Mouse (Mus musculus) forebrain, embryonic 16.5 days (tissue): ENCODE results near the gene Rgl3. TPM values are rescaled to one million over a fixed set of nuclear protein-coding genes. Genes with fewer than 3 reads are reported as not detected.
A peak's percentile ranks its signal among the peaks of the same experiment; 100 is the strongest.

Source experiments
- ATAC-seq: fragments of 200-750 bp; cut with Nextera tagmentation; 2 replicates; pipeline ENCODE4 v1.8.0; 2017; ENCODE audit warnings: mild to moderate bottlenecking, moderate library complexity
- H3K27ac ChIP-seq: fragments of 300-500 bp; sonication (generic); 2 replicates; pipeline ENCODE4 v1.5.1; 2014; ENCODE audit warnings: low read length, control low read depth
- H3K27me3 ChIP-seq: fragments of 300-500 bp; sonication (generic); replicated peaks from 2 replicates; pipeline ENCODE4 v1.6.1; 2014; ENCODE audit warnings: low read length; ENCODE audit not compliant: control insufficient read depth, insufficient read depth
- H3K36me3 ChIP-seq: fragments of 300-500 bp; sonication (generic); 2 replicates; pipeline ENCODE4 v1.6.1; 2014; ENCODE audit not compliant: control insufficient read depth, insufficient read depth
- H3K4me1 ChIP-seq: fragments of 300-500 bp; sonication (generic); replicated peaks from 2 replicates; pipeline ENCODE4 v1.6.1; 2014; ENCODE audit warnings: low read length; ENCODE audit not compliant: control insufficient read depth, insufficient read depth
- H3K4me2 ChIP-seq: fragments of 300-500 bp; sonication (generic); 2 replicates; pipeline ENCODE4 v1.6.1; 2014; ENCODE audit warnings: mild to moderate bottlenecking, low read length, control low read depth
- H3K4me3 ChIP-seq: fragments of 300-500 bp; sonication (generic); replicated peaks from 2 replicates; pipeline ENCODE4 v1.5.1; 2014; ENCODE audit warnings: mild to moderate bottlenecking, low read length, control low read depth
- H3K9ac ChIP-seq: fragments of 300-500 bp; sonication (generic); replicated peaks from 2 replicates; pipeline ENCODE4 v1.6.1; 2014; ENCODE audit warnings: low read depth, low read length, control low read depth
- H3K9me3 ChIP-seq: fragments of 300-500 bp; sonication (generic); 2 replicates; pipeline ENCODE4 v1.6.1; 2016; ENCODE audit warnings: low read length; ENCODE audit not compliant: control insufficient read depth
- WGBS: fragments of 180-500 bp; shearing (Covaris S2); extraction: QIAGEN DNeasy Blood & Tissue Kit; methylation state at CpG from one replicate; pipeline ENCODE4 v1.1.7; 2014; 5-methylcytosine and 5-hydroxymethylcytosine counted together
- polyA plus RNA-seq: library from polyadenylated mRNA; unstranded; fragments of >200 nt; fragmentation: Nextera tagmentation; extraction: Ambion mirVana; gene quantifications from 2 replicates; pipeline ENCODE4 v1.2.1, GENCODE M21; 2015

Gene Rgl3
- polyA plus RNA-seq, 1 experiment from 2014 or later: 1.5 TPM

- no peaks in the 10 kb centered on the region for H3K9me3 ChIP-seq
- peaks cover 2% of the 10 kb centered on the region; the same call in 1 of the 2 replicates for H3K4me1 ChIP-seq
- no peak overlapping the region for H3K4me2 ChIP-seq
- H3K9ac ChIP-seq: no peak overlapping the region
- peaks cover 46% of the 10 kb centered on the region for H3K36me3 ChIP-seq
- 91% methylated on average over 5 of the region's 5 CpGs for WGBS
- peak; percentile 13; the same call in 1 of the 2 replicates for ATAC-seq
- no peak overlapping the region for H3K4me3 ChIP-seq
- H3K27me3 ChIP-seq: no peaks in the 10 kb centered on the region
- H3K27ac ChIP-seq: no peak overlapping the region
Observed at GRCm38 (mm10) chr9:22011055-22011454, 21.8 kb upstream of the Rgl3 start.

DNA sequence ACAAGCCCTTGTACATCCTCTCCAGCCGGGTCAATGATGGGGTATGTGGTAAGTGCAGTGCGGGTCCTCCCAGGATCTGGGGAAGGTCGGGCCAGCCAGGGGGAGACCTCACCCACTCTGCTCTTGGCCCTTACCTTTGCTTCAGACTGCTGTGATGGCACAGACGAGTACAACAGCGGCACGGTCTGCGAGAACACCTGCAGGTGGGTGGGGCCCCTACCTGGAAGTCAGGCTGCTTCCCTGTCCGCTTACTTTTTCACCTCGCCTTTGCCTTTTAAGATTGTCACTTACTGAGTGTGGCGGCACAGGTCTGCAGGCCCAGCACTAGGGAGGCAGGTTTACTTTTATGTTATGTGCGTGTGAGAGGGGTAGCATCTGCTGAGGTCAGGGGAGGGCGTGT lies 15.3 kb upstream of the Rgl3 start:
- Histone ChIP-seq H3K9me3 (no peaks in the 10 kb centered on the region), H3K27ac (no peak overlapping the region), H3K36me3 (peaks cover 25% of the 10 kb centered on the region), H3K4me2 (no peak overlapping the region), H3K9ac (no peak overlapping the region), H3K4me1 (peaks cover 34% of the 10 kb centered on the region), H3K27me3 (no peaks in the 10 kb centered on the region), H3K4me3 (no peak overlapping the region)
- no peak for ATAC-seq
- 91% methylated on average over 12 of the region's 12 CpGs for WGBS

- H3K9me3 ChIP-seq: no peaks in the 10 kb centered on the region
- peak overlapping the region; percentile 75 for H3K27ac ChIP-seq
- H3K4me2 ChIP-seq: peak overlapping the region; percentile 94
- H3K36me3 ChIP-seq: peaks cover 19% of the 10 kb centered on the region
- peak overlapping the region; percentile 70 for H3K9ac ChIP-seq
- under 1% methylated on average over 18 of the region's 18 CpGs for WGBS
- H3K4me3 ChIP-seq: peak overlapping the region; percentile 78
- peaks cover 34% of the 10 kb centered on the region for H3K4me1 ChIP-seq
- peak; percentile 3; the same call in 1 of the 2 replicates for ATAC-seq
- H3K27me3 ChIP-seq: no peaks in the 10 kb centered on the region
Observed at GRCm38 (mm10) chr9:22003163-22003554, 13.9 kb upstream of the Rgl3 start.

- Histone ChIP-seq H3K9me3 (no peaks in the 10 kb centered on the region), H3K36me3 (peaks cover 17% of the 10 kb centered on the region), H3K4me1 (peaks cover 34% of the 10 kb centered on the region), H3K27me3 (no peaks in the 10 kb centered on the region), H3K4me3 (peak within 1 kb of the TSS; percentile 78), H3K27ac (peak within 1 kb of the TSS; percentile 75), H3K9ac (peak within 1 kb of the TSS; percentile 70), H3K4me2 (peak within 1 kb of the TSS; percentile 94)
- 4% methylated on average over 57 of the region's 57 CpGs for WGBS
- peak; percentile 99 for ATAC-seq
Observed at GRCm38 (mm10) chr9:22002194-22003162, 13.2 kb upstream of the Rgl3 start, which contains the start of the genes Ccdc151 and Prkcsh. Ccdc151 (minus strand) TSS chr9:22002634. Prkcsh (plus strand) TSS chr9:22002806.

DNA sequence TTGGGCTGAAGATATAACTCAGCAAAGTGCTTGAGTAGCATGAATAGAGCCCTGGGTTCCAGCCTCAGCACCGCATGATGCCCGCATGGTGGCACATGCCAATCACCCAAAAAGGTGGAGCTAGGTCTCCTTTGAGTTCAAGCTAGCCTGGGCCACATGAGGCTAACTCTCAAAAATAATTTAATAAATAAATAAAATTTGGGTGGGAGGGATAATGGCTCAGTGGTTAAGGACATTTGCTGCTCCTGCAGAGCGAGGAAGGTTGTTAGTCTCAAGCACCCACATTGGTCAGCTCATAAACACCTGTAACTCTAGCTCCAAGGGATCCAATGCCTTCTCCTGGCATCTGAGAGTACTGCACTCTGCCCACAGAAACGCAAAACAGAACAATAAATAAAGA lies 12.4 kb upstream of the Rgl3 start:
- Histone ChIP-seq H3K4me2 (peak overlapping the region; percentile 59; the same call in 1 of the 2 replicates), H3K9ac (no peak overlapping the region), H3K27ac (no peak overlapping the region), H3K27me3 (no peaks in the 10 kb centered on the region), H3K4me3 (no peak overlapping the region), H3K9me3 (no peaks in the 10 kb centered on the region), H3K36me3 (peaks cover 11% of the 10 kb centered on the region), H3K4me1 (peaks cover 32% of the 10 kb centered on the region)
- ATAC-seq: no peak
- WGBS: 82% methylated on average over 4 of the region's 4 CpGs

DNA sequence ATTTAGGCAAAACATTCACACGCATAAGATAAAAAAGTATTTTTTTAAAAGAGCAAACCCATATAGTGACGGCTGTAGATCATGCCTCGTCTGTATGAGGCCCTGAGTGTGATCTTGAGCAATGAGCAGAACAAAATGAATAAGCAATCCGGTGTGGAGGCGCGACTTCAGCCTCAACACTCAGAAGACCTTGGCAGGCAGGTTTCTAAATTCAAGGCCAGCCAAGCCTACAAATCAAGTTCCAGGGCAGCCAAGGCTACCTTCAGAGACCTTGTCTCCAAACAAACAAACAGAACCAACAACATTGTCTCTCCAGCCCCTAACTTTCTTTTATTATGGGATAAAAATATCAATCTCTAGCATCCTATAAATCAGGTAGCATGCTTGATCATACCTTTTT lies 11.1 kb upstream of the Rgl3 start:
- peaks cover 26% of the 10 kb centered on the region for H3K4me1 ChIP-seq
- no peak overlapping the region for H3K4me2 ChIP-seq
- WGBS: 93% methylated on average over 6 of the region's 6 CpGs
- no peak overlapping the region for H3K9ac ChIP-seq
- H3K4me3 ChIP-seq: no peak overlapping the region
- H3K36me3 ChIP-seq: peaks cover 3% of the 10 kb centered on the region; the same call in 1 of the 2 replicates
- H3K9me3 ChIP-seq: no peaks in the 10 kb centered on the region
- no peaks in the 10 kb centered on the region for H3K27me3 ChIP-seq
- no peak overlapping the region for H3K27ac ChIP-seq
- ATAC-seq: no peak

DNA sequence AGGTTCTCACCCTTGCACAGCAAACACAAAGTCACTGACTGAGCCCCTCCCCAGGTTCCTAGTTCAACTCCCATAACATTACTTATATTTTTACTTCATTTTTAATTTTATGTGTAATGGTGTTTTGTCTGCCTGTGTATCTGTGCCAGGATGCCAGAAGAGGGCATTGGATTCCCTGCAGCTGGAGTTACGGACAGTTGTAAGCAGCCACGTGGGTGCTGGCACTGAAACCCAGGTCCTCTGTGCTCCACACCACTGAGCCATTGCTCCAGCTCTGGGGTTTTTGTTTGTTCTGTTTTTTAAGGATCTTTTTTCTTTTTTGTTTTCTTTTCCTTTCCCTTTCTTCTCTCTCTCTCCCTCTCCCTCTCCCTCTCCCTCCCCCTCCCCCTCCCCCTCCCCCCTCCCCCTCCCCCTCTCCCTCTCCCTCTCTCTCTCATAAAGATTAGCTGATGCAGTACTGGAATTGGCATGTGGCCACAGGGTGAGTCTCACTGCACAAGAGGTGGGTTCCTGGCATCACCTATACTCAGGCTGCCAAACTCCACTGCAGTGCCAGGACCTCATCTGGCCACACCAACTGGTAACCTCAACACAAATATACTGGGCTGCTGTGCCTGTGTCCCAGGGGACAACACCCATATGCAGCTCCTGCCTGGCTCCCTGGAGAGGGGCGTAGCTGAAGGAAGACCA lies 7.1 kb upstream of the Rgl3 start:
- no peak for ATAC-seq
- Histone ChIP-seq H3K36me3 (no peaks in the 10 kb centered on the region), H3K9ac (no peak overlapping the region), H3K27ac (no peak overlapping the region), H3K4me2 (no peak overlapping the region), H3K4me3 (no peak overlapping the region), H3K4me1 (no peaks in the 10 kb centered on the region), H3K9me3 (no peaks in the 10 kb centered on the region), H3K27me3 (peaks cover 1% of the 10 kb centered on the region)
- WGBS: 94% methylated on average over 3 of the region's 3 CpGs

DNA sequence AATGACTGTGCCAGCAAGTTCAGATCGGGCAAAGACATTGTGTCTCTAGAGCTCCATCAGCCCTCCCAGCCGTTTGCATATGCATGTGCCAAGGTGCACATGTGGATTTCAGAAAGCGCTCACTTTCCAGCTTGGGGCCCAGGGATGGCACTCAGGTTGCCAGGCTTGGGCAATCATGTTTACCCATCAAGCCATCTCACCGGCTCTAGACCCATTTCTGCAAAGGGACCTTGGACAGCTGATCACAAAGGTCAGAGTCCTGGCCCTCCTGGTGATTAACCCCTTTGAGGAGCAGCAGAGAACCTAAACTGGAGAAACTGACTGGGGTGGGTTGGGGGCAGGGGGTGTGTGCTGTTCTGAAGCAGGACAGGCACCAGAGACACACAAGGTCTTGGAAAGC lies 3.0 kb upstream of the Rgl3 start:
- H3K27ac ChIP-seq: no peak overlapping the region
- peaks cover 33% of the 10 kb centered on the region for H3K27me3 ChIP-seq
- no peak overlapping the region for H3K4me2 ChIP-seq
- H3K4me1 ChIP-seq: peaks cover 21% of the 10 kb centered on the region
- no peaks in the 10 kb centered on the region for H3K9me3 ChIP-seq
- WGBS: 80% methylated on average over 4 of the region's 4 CpGs
- H3K4me3 ChIP-seq: no peak overlapping the region
- H3K36me3 ChIP-seq: no peaks in the 10 kb centered on the region
- ATAC-seq: no peak
- H3K9ac ChIP-seq: no peak overlapping the region
